Mouse (Mus musculus) olfactory bulb, adult 2 months (tissue): Measurements from ENCODE around the gene Celsr2.

Experiments
- CTCF ChIP-seq: fragments of 200-500 bp; IDR thresholded peaks from 2 replicates; pipeline ENCODE4 v1.5.1; 2012; ENCODE audit warnings: low read depth, mild to moderate bottlenecking, low read length, moderate library complexity; ENCODE audit not compliant: insufficient read depth
- POLR2A ChIP-seq: fragments of 200-500 bp; IDR thresholded peaks from 2 replicates; pipeline ENCODE4 v1.6.1; 2012; ENCODE audit warnings: mild to moderate bottlenecking, low read depth, low read length, moderate library complexity; ENCODE audit not compliant: insufficient read depth

DNA sequence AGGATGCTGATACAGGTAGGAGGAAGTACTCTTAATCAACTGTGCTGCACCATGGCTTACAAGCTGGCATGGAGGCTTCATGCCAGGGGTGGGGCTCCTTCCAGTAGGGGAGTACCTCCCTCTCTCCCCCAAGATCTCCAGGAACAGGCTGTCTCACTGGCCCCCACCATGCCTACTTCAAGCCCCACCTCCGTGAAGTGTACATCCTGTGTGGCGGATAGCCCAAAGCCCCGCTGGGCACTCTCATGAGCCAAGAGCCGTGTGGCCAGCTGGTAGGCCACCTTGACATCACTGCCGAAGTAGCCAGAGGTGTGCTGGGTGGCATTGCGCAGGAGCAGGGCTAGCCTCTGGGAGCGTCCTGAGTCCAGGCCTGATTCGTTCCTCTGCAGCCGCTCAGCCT lies 17.1 kb downstream of the Celsr2 start:
- TF ChIP-seq POLR2A: no peak
- no peak for TF ChIP-seq CTCF
